Mouse (Mus musculus): ENCODE measurements around the gene Spata31d1a. TPM values are rescaled to one million over a fixed set of nuclear protein-coding genes. Genes with fewer than 3 reads are reported as not detected.

Spata31d1a gene
- polyA plus RNA-seq, 1 experiment from 2014 or later = not detected

GRCm38 (mm10) chr13:59676316-59677229, 33.6 kb downstream of the Spata31d1a start:
- WGBS = 69% methylated on average over 12 of the region's 12 CpGs

DNA sequence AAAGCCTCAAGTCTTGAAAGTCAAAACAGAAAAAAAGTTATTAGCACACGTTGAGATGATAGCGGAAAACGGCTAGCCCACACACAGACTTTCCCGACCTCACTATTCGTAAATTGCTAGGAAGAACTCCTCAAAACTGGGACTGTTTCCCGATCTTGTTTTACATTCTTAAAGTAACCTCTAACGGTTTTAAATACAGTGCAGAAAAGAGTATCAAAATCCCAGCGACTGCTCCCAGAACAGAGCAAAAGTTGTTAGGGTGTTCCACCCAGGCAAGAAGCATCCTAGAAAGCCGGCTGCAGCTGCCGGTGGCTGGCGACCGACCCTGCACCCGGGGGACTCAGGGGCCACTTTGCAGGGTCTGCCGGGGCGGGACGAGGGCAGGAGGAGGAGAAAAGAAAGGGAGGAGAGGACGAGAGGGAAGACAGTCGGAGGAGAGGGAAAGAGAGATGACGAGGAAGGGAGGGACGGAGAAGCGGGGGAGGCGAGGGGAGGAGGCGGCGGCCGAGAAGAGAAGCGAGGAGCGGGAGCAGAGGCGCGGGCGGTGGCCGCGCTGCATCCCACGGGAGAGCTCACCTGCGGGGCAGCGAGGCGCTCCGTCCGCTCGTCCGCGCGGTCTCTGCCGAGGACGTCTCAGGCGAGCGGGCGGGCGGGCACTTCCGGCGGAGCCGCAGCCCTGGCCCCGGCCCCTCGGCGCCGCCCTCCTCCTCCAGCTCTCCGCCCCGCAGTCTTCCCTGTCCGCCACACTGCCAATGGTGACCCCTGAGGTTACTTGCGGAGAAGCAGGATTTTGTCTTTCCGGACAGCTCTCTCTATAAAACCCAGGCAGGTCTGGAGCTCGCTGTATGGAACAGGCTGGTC, 34.7 kb downstream of the Spata31d1a start, which contains the start of gene Golm1:
Gene Golm1, minus strand, starts transcription at position 661 of the 861 bp plus-strand sequence.
- Histone ChIP-seq H3K4me1 (ENCODE audit: control insufficient read depth, insufficient read depth, low read length) (peaks cover 10% of the 10 kb centered on the region), H3K27ac (ENCODE audit: low read length) (peak within 1 kb of the TSS; percentile 49), H3K27me3 (ENCODE audit: control insufficient read depth, insufficient read depth, low read length) (no peaks in the 10 kb centered on the region), H3K9me3 (replicated peaks; ENCODE audit: control insufficient read depth, low read length) (no peaks in the 10 kb centered on the region), H3K4me3 (ENCODE audit: low read length) (peak within 1 kb of the TSS; percentile 63), H3K36me3 (ENCODE audit: control insufficient read depth, insufficient read depth) (no peaks in the 10 kb centered on the region; the same call in 1 of the 2 replicates), H3K4me2 (ENCODE audit: low read depth, low read length) (peak within 1 kb of the TSS; percentile 80), H3K9ac (ENCODE audit: low read length) (peak within 1 kb of the TSS; percentile 71)
- ATAC-seq (replicated peaks; ENCODE audit: extremely low read depth, insufficient read depth, low FRiP score) = peak; percentile 80
- WGBS = under 1% methylated on average over 57 of the region's 61 CpGs

More at GRCm38 (mm10) chr13:59676316-59677229, 33.6 kb downstream of the Spata31d1a start:
- Histone ChIP-seq H3K4me3 (ENCODE audit: low read length) (no peak overlapping the region), H3K27me3 (ENCODE audit: control insufficient read depth, insufficient read depth, low read length) (no peaks in the 10 kb centered on the region), H3K9ac (ENCODE audit: low read length) (no peak overlapping the region), H3K4me1 (ENCODE audit: control insufficient read depth, insufficient read depth, low read length) (peaks cover 10% of the 10 kb centered on the region), H3K27ac (ENCODE audit: low read length) (no peak overlapping the region), H3K9me3 (replicated peaks; ENCODE audit: control insufficient read depth, low read length) (no peaks in the 10 kb centered on the region), H3K4me2 (ENCODE audit: low read depth, low read length) (no peak overlapping the region), H3K36me3 (ENCODE audit: control insufficient read depth, insufficient read depth) (no peaks in the 10 kb centered on the region; the same call in 1 of the 2 replicates)
- no peak for ATAC-seq (replicated peaks; ENCODE audit: extremely low read depth, insufficient read depth, low FRiP score)

DNA sequence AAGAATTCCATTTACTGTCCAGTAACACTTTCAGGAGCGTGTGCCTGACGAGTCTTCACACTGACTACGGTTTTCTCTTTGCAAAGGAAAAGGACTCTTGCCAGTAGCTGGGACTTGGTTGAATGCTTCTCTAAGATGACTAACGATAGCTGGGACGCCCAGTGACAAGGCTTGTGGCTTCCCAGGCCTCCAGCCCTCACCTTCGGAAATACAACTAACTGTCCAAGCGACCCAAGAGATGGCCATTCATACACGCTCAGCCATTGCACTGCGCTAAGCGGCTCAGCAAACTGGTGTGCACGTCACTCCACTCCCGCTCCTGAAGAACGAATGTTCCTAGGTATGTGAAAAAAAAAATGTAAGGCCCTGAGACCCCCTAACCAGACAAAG, 35.4 kb downstream of the Spata31d1a start:
- H3K9me3 ChIP-seq (replicated peaks; ENCODE audit: control insufficient read depth, low read length) = no peaks in the 10 kb centered on the region
- no peak for ATAC-seq (replicated peaks; ENCODE audit: extremely low read depth, insufficient read depth, low FRiP score)
- peak overlapping the region; percentile 80 for H3K4me2 ChIP-seq (ENCODE audit: low read depth, low read length)
- no peaks in the 10 kb centered on the region for H3K27me3 ChIP-seq (ENCODE audit: control insufficient read depth, insufficient read depth, low read length)
- H3K4me3 ChIP-seq (ENCODE audit: low read length) = peak overlapping the region; percentile 63
- H3K4me1 ChIP-seq (ENCODE audit: control insufficient read depth, insufficient read depth, low read length) = peaks cover 10% of the 10 kb centered on the region
- WGBS = 6% methylated on average over 13 of the region's 13 CpGs
- no peak overlapping the region for H3K27ac ChIP-seq (ENCODE audit: low read length)
- no peaks in the 10 kb centered on the region; the same call in 1 of the 2 replicates for H3K36me3 ChIP-seq (ENCODE audit: control insufficient read depth, insufficient read depth)
- peak overlapping the region; percentile 71 for H3K9ac ChIP-seq (ENCODE audit: low read length)

- 39% methylated on average over 3 of the region's 3 CpGs for WGBS
Measured at GRCm38 (mm10) chr13:59674215-59674614, 35.9 kb downstream of the Spata31d1a start.

GRCm38 (mm10) chr13:59673597-59673996, 36.5 kb downstream of the Spata31d1a start:
- Histone ChIP-seq H3K4me2 (ENCODE audit: low read depth, low read length) (no peak overlapping the region), H3K9me3 (replicated peaks; ENCODE audit: control insufficient read depth, low read length) (no peaks in the 10 kb centered on the region), H3K27ac (ENCODE audit: low read length) (no peak overlapping the region), H3K27me3 (ENCODE audit: control insufficient read depth, insufficient read depth, low read length) (no peaks in the 10 kb centered on the region), H3K9ac (ENCODE audit: low read length) (no peak overlapping the region), H3K4me1 (ENCODE audit: control insufficient read depth, insufficient read depth, low read length) (peaks cover 14% of the 10 kb centered on the region), H3K36me3 (ENCODE audit: control insufficient read depth, insufficient read depth) (no peaks in the 10 kb centered on the region; the same call in 1 of the 2 replicates), H3K4me3 (ENCODE audit: low read length) (no peak overlapping the region)
- WGBS = 82% methylated on average over 7 of the region's 7 CpGs
- no peak for ATAC-seq (replicated peaks; ENCODE audit: extremely low read depth, insufficient read depth, low FRiP score)

More at GRCm38 (mm10) chr13:59674215-59674614, 35.9 kb downstream of the Spata31d1a start:
- Histone ChIP-seq H3K36me3 (ENCODE audit: control insufficient read depth, insufficient read depth) (no peaks in the 10 kb centered on the region; the same call in 1 of the 2 replicates), H3K27ac (ENCODE audit: low read length) (no peak overlapping the region), H3K9ac (ENCODE audit: low read length) (peak overlapping the region; percentile 71), H3K27me3 (ENCODE audit: control insufficient read depth, insufficient read depth, low read length) (no peaks in the 10 kb centered on the region), H3K4me2 (ENCODE audit: low read depth, low read length) (peak overlapping the region; percentile 80), H3K9me3 (replicated peaks; ENCODE audit: control insufficient read depth, low read length) (no peaks in the 10 kb centered on the region), H3K4me3 (ENCODE audit: low read length) (peak overlapping the region; percentile 63), H3K4me1 (ENCODE audit: control insufficient read depth, insufficient read depth, low read length) (peaks cover 10% of the 10 kb centered on the region)
- ATAC-seq (replicated peaks; ENCODE audit: extremely low read depth, insufficient read depth, low FRiP score) = no peak

- no peak overlapping the region for H3K9ac ChIP-seq (ENCODE audit: low read length)
- no peaks in the 10 kb centered on the region for H3K9me3 ChIP-seq (replicated peaks; ENCODE audit: control insufficient read depth, low read length)
- no peaks in the 10 kb centered on the region; the same call in 1 of the 2 replicates for H3K36me3 ChIP-seq (ENCODE audit: control insufficient read depth, insufficient read depth)
- ATAC-seq (replicated peaks; ENCODE audit: extremely low read depth, insufficient read depth, low FRiP score) = no peak
- no peak overlapping the region for H3K27ac ChIP-seq (ENCODE audit: low read length)
- peaks cover 16% of the 10 kb centered on the region for H3K4me1 ChIP-seq (ENCODE audit: control insufficient read depth, insufficient read depth, low read length)
- no peaks in the 10 kb centered on the region for H3K27me3 ChIP-seq (ENCODE audit: control insufficient read depth, insufficient read depth, low read length)
- 68% methylated on average over 6 of the region's 6 CpGs for WGBS
- H3K4me3 ChIP-seq (ENCODE audit: low read length) = no peak overlapping the region
- H3K4me2 ChIP-seq (ENCODE audit: low read depth, low read length) = no peak overlapping the region
Measured at GRCm38 (mm10) chr13:59672248-59672647, 37.9 kb downstream of the Spata31d1a start.

GRCm38 (mm10) chr13:59671521-59671920, 38.6 kb downstream of the Spata31d1a start:
- H3K4me2 ChIP-seq (ENCODE audit: low read depth, low read length) = no peak overlapping the region
- H3K9me3 ChIP-seq (replicated peaks; ENCODE audit: control insufficient read depth, low read length) = no peaks in the 10 kb centered on the region
- no peaks in the 10 kb centered on the region for H3K27me3 ChIP-seq (ENCODE audit: control insufficient read depth, insufficient read depth, low read length)
- no peak overlapping the region for H3K9ac ChIP-seq (ENCODE audit: low read length)
- H3K36me3 ChIP-seq (ENCODE audit: control insufficient read depth, insufficient read depth) = no peaks in the 10 kb centered on the region; the same call in 1 of the 2 replicates
- 66% methylated on average over 2 of the region's 2 CpGs for WGBS
- no peak overlapping the region for H3K27ac ChIP-seq (ENCODE audit: low read length)
- ATAC-seq (replicated peaks; ENCODE audit: extremely low read depth, insufficient read depth, low FRiP score) = no peak
- H3K4me1 ChIP-seq (ENCODE audit: control insufficient read depth, insufficient read depth, low read length) = peaks cover 16% of the 10 kb centered on the region
- H3K4me3 ChIP-seq (ENCODE audit: low read length) = no peak overlapping the region

- Histone ChIP-seq H3K9ac (ENCODE audit: low read length) (no peak overlapping the region), H3K36me3 (ENCODE audit: control insufficient read depth, insufficient read depth) (no peaks in the 10 kb centered on the region; the same call in 1 of the 2 replicates), H3K4me2 (ENCODE audit: low read depth, low read length) (no peak overlapping the region), H3K4me1 (ENCODE audit: control insufficient read depth, insufficient read depth, low read length) (peaks cover 16% of the 10 kb centered on the region), H3K27me3 (ENCODE audit: control insufficient read depth, insufficient read depth, low read length) (no peaks in the 10 kb centered on the region), H3K27ac (ENCODE audit: low read length) (no peak overlapping the region), H3K9me3 (replicated peaks; ENCODE audit: control insufficient read depth, low read length) (no peaks in the 10 kb centered on the region), H3K4me3 (ENCODE audit: low read length) (no peak overlapping the region)
- ATAC-seq (replicated peaks; ENCODE audit: extremely low read depth, insufficient read depth, low FRiP score) = no peak
- WGBS = 86% methylated on average over 10 of the region's 10 CpGs
Measured at GRCm38 (mm10) chr13:59669946-59670345, 40.2 kb downstream of the Spata31d1a start.

All from heart, embryonic 16.5 days (tissue).